Mouse (Mus musculus) kidney, adult 2 months (tissue): ENCODE results near the gene Igsf6.

Experiments used
- CTCF ChIP-seq: fragments of 200-500 bp; conservative IDR thresholded peaks from 2 replicates; pipeline ENCODE4 v1.5.1; 2011; ENCODE audit warnings: low read depth, mild to moderate bottlenecking, control low read depth, low read length, moderate library complexity, mixed read lengths; ENCODE audit not compliant: insufficient read depth, insufficient read length
- POLR2A ChIP-seq: fragments of 200-500 bp; IDR thresholded peaks from one replicate; pipeline ENCODE4 v1.6.1; 2011; ENCODE audit warnings: low read depth, low read length, control low read depth

GRCm38 (mm10) chr7:121085500-121085899 is 11.1 kb upstream of the Igsf6 start:
- TF ChIP-seq CTCF (no peak), POLR2A (no peak)
